Mouse (Mus musculus) heart, adult 2 months (tissue): ENCODE data around the gene Slc47a2. TPM values are rescaled to one million over a fixed set of nuclear protein-coding genes. Genes with fewer than 3 reads are reported as not detected.

Experiments
- DNase-seq, 2 experiments: peaks; one replicate each; pipeline ENCODE4 v3.0.0; 2021
- H3K27ac ChIP-seq: fragments of 200-600 bp; 2 replicates; pipeline ENCODE4 v1.8.1; 2022
- H3K27me3 ChIP-seq: fragments of 200-500 bp; 2 replicates; pipeline ENCODE4 v1.6.1; 2012; ENCODE audit warnings: mild to moderate bottlenecking, low read length, inconsistent platforms, mixed read lengths; ENCODE audit not compliant: control insufficient read depth, insufficient read depth
- H3K36me3 ChIP-seq: fragments of 200-500 bp; 2 replicates; pipeline ENCODE4 v1.6.1; 2012; ENCODE audit warnings: low read length, inconsistent platforms; ENCODE audit not compliant: control insufficient read depth, insufficient read depth
- H3K4me1 ChIP-seq: fragments of 200-500 bp; 2 replicates; pipeline ENCODE4 v1.6.1; 2011; ENCODE audit warnings: low read length; ENCODE audit not compliant: control insufficient read depth, insufficient read depth
- H3K4me3 ChIP-seq: fragments of 200-600 bp; 2 replicates; pipeline ENCODE4 v1.8.1; 2022
- H3K79me2 ChIP-seq: fragments of 200-500 bp; replicated peaks from 2 replicates; pipeline ENCODE4 v1.6.1; 2012; ENCODE audit warnings: mild to moderate bottlenecking, inconsistent platforms, low read length, moderate library complexity, mixed read lengths; ENCODE audit not compliant: control insufficient read depth, insufficient read depth
- H3K9ac ChIP-seq: fragments of 200-500 bp; 2 replicates; pipeline ENCODE4 v1.6.1; 2012; ENCODE audit warnings: low read depth, mild to moderate bottlenecking, control low read depth, inconsistent platforms, low read length, mixed read lengths
- CTCF ChIP-seq: fragments of 200-600 bp; IDR thresholded peaks from 2 replicates; pipeline ENCODE4 v1.8.1; 2022; ENCODE audit warnings: antibody characterized with exemption, mild to moderate bottlenecking, moderate library complexity
- EP300 ChIP-seq: fragments of 200-500 bp; IDR thresholded peaks from 2 replicates; pipeline ENCODE4 v1.6.1; 2011; ENCODE audit warnings: low read depth, low read length, control low read depth; ENCODE audit not compliant: insufficient read depth
- POLR2A ChIP-seq: fragments of 200-500 bp; IDR thresholded peaks from 2 replicates; pipeline ENCODE4 v1.6.1; 2011; ENCODE audit warnings: mild to moderate bottlenecking, low read depth, low read length, control low read depth; ENCODE audit not compliant: insufficient read depth
- WGBS: fragments of 180-500 bp; shearing (Covaris S2); methylation state at CpG from one replicate; pipeline ENCODE4 v1.1.7; 2018; 5-methylcytosine and 5-hydroxymethylcytosine counted together
- intact Hi-C: fragments of 180-260 bp; cut with DNase I; formaldehyde crosslinking; loops from one replicate; pipeline ENCODE4 v1.15.1; 2025
- polyA plus RNA-seq: library from polyadenylated mRNA; depleted of rRNA; stranded (reverse); fragments of >200 nt; gene quantifications from 2 replicates; pipeline ENCODE4 v1.2.3, GENCODE M21; 2012
- total RNA-seq, 2 experiments: library from RNA; stranded (reverse); gene quantifications; 2 replicates each; pipeline ENCODE4 v1.2.3; 2021

The Slc47a2 gene
- total and polyA plus RNA-seq, 3 experiments = 0.04 TPM; not detected in 2

DNA sequence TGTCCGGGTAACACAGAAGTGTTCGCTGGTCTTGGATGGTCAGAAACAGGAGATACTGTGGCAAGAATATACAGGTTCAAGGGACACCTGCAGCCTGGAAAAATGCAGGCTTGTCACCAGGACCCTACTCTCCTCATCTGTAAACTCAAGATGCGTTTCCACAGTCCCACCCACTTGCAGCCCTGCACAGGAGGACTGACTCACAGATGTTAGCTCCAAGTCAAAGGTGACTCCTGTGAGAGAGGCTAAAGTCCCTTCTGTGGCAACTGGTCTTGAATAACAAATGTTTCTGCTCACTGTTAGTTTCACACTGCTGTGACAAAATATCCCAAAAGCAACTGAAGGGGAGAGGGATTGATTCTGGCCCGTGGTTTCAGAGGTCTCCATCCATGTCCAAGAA, 36.0 kb upstream of the Slc47a2 start:
- intact Hi-C loops = no loop called here
- Histone ChIP-seq H3K36me3 (no peaks in the 10 kb centered on the region), H3K4me1 (no peaks in the 10 kb centered on the region; the same call in 1 of the 2 replicates), H3K27ac (no peak overlapping the region), H3K27me3 (peaks cover 4% of the 10 kb centered on the region; the same call in 1 of the 2 replicates), H3K79me2 (no peaks in the 10 kb centered on the region), H3K4me3 (no peak overlapping the region), H3K9ac (no peak overlapping the region)
- DNase-seq = no peak
- TF ChIP-seq EP300 (no peak), CTCF (no peak), POLR2A (no peak)
- WGBS = 75% methylated on average over 4 of the region's 4 CpGs

DNA sequence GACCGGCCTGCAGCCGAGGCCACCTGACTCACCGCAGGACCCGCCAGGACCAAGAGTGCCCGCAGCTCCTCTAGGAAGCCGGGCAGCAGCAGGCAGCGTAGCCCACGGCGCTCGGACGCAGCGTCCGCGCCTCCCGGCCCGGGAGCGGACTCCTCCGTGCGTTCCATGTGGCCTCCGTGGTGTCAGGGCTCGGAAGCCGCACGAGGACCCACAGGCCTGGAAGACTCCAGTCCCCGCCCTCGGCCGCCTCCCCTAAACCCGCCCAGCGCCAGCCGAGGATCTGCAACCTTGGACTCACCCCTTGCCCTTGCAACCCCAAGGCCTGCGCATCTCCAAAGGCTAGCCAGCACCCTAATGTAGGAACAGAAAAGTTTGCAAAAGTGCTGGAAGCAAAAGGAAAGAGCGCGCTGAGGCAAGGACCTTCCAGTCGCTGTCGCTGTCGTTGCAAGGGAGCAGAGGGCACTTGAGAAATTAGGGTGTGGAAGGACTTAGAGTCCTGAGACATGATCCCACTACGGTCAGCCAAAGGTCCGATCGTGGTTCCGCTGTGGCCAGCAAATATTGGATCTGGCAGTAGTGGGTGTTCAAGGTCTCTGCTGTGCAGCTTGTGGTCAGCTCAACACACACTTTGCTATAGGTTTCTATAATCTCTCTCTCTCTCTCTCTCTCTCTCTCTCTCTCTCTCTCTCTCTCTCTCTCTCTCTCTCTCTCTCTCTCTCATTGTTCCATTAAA, 35.4 kb upstream of the Slc47a2 start, which contains the start of gene Slc47a1:
Gene Slc47a1, minus strand, starts transcription at position 465 of the 733 bp plus-strand sequence.
- Histone ChIP-seq H3K27me3 (peaks cover 4% of the 10 kb centered on the region; the same call in 1 of the 2 replicates), H3K4me1 (no peaks in the 10 kb centered on the region; the same call in 1 of the 2 replicates), H3K79me2 (no peaks in the 10 kb centered on the region), H3K27ac (no peak within 1 kb of the TSS; the same call in 1 of the 2 replicates), H3K4me3 (peak within 1 kb of the TSS; percentile 39), H3K36me3 (no peaks in the 10 kb centered on the region), H3K9ac (peak within 1 kb of the TSS; percentile 75)
- DNase-seq = peak; percentile 58 to 59
- TF ChIP-seq EP300 = no peak
- 0 out of 2 replicates have a peak, but pooled peaks have one; percentile 25 for TF ChIP-seq POLR2A
- intact Hi-C loops = no loop called here
- 17% methylated on average over 39 of the region's 39 CpGs for WGBS

DNA sequence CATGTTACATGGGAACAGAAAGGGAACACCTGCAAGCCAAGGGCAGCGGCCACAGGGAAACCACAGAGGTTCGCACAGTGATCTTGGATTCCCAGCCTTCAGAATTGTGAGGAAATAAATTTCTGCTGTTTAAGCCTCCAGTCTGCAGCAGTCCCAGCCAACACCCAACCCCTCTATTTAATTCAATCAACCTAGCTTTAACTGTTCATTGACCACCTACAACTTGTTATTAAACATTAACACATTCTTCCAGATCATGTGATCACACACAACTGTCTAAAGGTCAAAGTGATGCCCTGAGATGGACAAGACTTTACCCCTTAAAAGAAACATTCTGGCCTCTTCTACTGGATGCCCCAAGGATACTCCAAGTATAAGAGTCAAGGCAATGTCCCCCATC, 26.0 kb upstream of the Slc47a2 start:
- no peaks in the 10 kb centered on the region for H3K79me2 ChIP-seq
- intact Hi-C loops = no loop called here
- no peak overlapping the region for H3K4me3 ChIP-seq
- H3K9ac ChIP-seq = no peak overlapping the region
- no peak for TF ChIP-seq EP300
- no peak for TF ChIP-seq POLR2A
- no peak for TF ChIP-seq CTCF
- no peaks in the 10 kb centered on the region for H3K27me3 ChIP-seq
- H3K27ac ChIP-seq = no peak overlapping the region
- 100% methylated on average over 2 of the region's 2 CpGs for WGBS
- no peaks in the 10 kb centered on the region for H3K36me3 ChIP-seq
- H3K4me1 ChIP-seq = 0 out of 2 replicates have a peak, but pooled peaks cover 3% of the 10 kb centered on the region
- no peak for DNase-seq

- TF ChIP-seq CTCF = no peak
- TF ChIP-seq POLR2A = peak; percentile 30; the same call in 1 of the 2 replicates
- TF ChIP-seq EP300 = peak; percentile 36; the same call in 1 of the 2 replicates
- H3K9ac ChIP-seq = peak overlapping the region; percentile 51
- WGBS = 20% methylated on average over 9 of the region's 9 CpGs
- no peaks in the 10 kb centered on the region for H3K27me3 ChIP-seq
- DNase-seq = peak; percentile 33 to 46
- no peak overlapping the region for H3K4me3 ChIP-seq
- H3K79me2 ChIP-seq = no peaks in the 10 kb centered on the region
- H3K4me1 ChIP-seq = 0 out of 2 replicates have a peak, but pooled peaks cover 3% of the 10 kb centered on the region
- H3K27ac ChIP-seq = peak overlapping the region; percentile 85
- intact Hi-C loops = no loop called here
- H3K36me3 ChIP-seq = no peaks in the 10 kb centered on the region
Measured at GRCm38 (mm10) chr11:61366517-61367273, 24.0 kb upstream of the Slc47a2 start.

GRCm38 (mm10) chr11:61365938-61366337, 23.3 kb upstream of the Slc47a2 start:
- Histone ChIP-seq H3K79me2 (no peaks in the 10 kb centered on the region), H3K4me3 (no peak overlapping the region), H3K36me3 (no peaks in the 10 kb centered on the region), H3K27me3 (no peaks in the 10 kb centered on the region), H3K27ac (peak overlapping the region; percentile 85), H3K9ac (no peak overlapping the region; the same call in 1 of the 2 replicates), H3K4me1 (0 out of 2 replicates have a peak, but pooled peaks cover 3% of the 10 kb centered on the region)
- intact Hi-C loops = no loop called here
- TF ChIP-seq EP300 = no peak
- TF ChIP-seq POLR2A = no peak
- TF ChIP-seq CTCF = no peak
- no peak for DNase-seq
- WGBS = 23% methylated on average over 3 of the region's 3 CpGs
